Mouse (Mus musculus): Measurements from ENCODE around the gene Orm3. TPM values are rescaled to one million over a fixed set of nuclear protein-coding genes. Genes with fewer than 3 reads are reported as not detected.
"Not testable (repeated sequence)": the region's sequence is repeated elsewhere in the genome, so short reads cannot be mapped to it uniquely, and the experiment has no call there.

Orm3 gene
- polyA plus RNA-seq (2012; ENCODE audit: insufficient read depth, insufficient read length, missing spikeins), result 24.8 and 28.9 TPM in 2 replicates

GRCm38 (mm10) chr4:63355877-63356665 is at the start of gene Orm3:
Gene Orm3 (plus strand): TSS chr4:63356162.
- Histone ChIP-seq H3K4me3 (ENCODE audit: insufficient read depth, low read depth, low read length) (no peak within 1 kb of the TSS), H3K4me1 (ENCODE audit: control insufficient read depth, insufficient read depth, insufficient read length, low read length) (peaks cover 10% of the 10 kb centered on the region), H3K27ac (replicated peaks; ENCODE audit: low read depth, low read length) (peak within 1 kb of the TSS; percentile 31; the same call in 1 of the 2 replicates)

DNA sequence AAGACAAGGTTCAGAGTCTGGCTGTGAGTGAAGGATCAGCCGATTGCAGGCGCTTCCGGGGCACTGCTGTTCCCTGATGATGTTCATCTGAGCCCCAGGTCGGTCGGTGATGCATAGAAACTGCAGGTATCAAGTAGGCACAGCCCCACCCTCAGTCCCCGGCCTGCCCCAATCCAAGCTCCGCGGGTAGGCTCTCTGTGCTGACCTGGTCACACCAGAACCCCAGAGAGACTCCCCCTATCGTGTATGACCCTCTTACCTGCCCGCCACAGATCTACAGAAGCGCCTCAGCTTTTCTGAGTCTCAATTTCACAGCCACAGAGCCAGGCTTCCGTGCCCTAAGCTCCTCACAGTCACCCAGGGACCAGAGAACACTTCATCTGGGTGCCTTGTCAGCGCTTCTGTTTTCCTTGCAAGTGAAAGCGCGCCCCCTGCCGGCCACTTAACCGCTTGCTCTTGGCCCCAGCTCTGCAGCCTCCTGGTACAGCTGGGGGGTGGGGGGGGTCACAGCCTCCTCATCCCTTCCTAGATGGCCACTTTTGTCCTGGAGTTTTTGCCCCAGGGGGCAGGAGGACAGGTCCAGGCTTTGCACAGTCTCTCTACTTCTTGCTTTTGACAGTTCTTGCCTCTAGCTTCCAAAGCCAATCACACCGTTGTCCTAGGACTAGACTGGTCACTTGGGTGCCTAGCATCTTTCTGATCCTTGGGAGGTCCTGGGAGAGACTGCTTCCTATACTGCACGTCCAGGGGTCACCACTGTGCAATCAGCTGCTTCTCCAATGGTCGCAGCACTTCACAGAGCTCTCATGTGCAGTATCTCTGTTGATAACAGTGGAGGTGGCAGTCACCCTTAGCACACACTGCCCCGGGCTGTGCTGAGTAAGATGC is 48.5 kb upstream of the Orm3 start:
- Histone ChIP-seq H3K4me1 (ENCODE audit: control insufficient read depth, insufficient read depth, insufficient read length, low read length) (peaks cover 2% of the 10 kb centered on the region; the same call in 1 of the 2 replicates), H3K4me3 (ENCODE audit: insufficient read depth, low read depth, low read length) (no peak overlapping the region), H3K27ac (replicated peaks; ENCODE audit: low read depth, low read length) (no peak overlapping the region)

DNA sequence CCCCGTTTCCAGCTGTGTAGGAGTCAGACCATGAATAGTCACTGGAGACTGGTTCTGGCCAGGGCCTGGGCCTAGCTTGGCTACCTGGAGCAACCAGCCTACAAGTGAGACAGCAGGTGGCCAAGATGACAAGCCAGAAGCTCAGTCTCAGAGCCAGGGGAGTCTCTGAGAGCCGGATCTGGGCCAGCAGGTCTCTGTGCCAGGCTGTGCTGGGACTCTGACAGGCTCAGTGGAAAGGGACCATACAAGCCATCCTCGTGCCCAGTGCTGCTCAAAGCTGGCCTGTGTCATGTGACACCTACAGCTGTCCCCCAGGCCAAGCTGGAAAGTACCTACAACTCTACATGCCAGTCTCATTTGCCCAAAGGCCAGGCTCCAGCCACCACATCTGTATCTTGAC is 47.6 kb upstream of the Orm3 start:
- H3K4me3 ChIP-seq (ENCODE audit: insufficient read depth, low read depth, low read length), result no peak overlapping the region
- H3K27ac ChIP-seq (replicated peaks; ENCODE audit: low read depth, low read length), result no peak overlapping the region
- H3K4me1 ChIP-seq (ENCODE audit: control insufficient read depth, insufficient read depth, insufficient read length, low read length), result peaks cover 2% of the 10 kb centered on the region; the same call in 1 of the 2 replicates

DNA sequence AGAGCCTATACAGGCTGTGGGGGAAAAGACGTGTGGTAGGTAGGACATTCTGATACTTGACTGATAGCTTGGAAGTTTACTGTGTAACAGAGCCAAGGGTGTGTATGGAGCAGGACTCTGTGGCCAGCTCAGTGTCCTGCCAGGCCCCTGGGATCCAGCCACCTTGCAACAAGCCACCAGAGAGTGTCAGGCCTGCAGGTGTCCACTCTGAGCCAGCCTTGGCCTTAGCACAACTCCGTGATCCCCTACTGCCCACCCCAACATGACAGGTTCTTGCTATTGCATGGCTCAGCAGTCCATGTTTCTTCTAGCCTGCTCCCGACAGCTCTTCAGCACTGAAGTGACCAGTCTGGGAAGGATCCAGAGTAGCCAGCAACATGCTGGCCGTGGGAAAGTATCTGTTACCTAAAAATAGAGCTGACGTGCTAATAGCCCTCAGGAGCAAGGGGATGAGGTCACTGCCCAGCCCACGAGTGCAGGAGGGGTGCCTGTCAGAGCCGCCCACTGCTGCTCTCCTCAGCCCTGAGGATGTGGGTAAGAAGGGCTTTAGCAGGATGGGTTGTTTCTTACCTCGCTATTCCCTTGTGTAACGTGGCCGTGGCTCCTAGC is 45.6 kb upstream of the Orm3 start:
- Histone ChIP-seq H3K27ac (replicated peaks; ENCODE audit: low read depth, low read length) (peak overlapping the region; percentile 56), H3K4me3 (ENCODE audit: insufficient read depth, low read depth, low read length) (no peak overlapping the region), H3K4me1 (ENCODE audit: control insufficient read depth, insufficient read depth, insufficient read length, low read length) (peaks cover 2% of the 10 kb centered on the region; the same call in 1 of the 2 replicates)

DNA sequence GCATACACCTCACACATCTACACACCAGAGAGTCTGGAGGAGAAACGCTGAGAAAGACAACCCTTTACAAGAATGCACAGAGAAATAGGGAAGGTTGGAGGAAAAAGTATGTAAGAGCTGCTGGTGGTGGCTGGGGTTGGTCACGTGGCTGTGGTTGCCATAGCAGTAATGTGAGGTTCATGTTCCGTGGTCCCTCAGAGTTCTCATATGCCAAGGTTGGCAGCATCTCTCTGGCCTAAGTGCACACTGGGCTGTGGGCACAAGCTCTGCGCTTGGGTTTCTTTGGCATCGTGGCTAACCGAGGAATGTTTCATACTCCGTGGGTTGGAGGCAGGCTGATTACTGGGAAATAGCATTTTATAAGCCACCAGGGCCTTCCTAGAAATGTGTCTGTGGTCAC is 44.5 kb upstream of the Orm3 start:
- H3K4me1 ChIP-seq (ENCODE audit: control insufficient read depth, insufficient read depth, insufficient read length, low read length), result peaks cover 2% of the 10 kb centered on the region; the same call in 1 of the 2 replicates
- H3K4me3 ChIP-seq (ENCODE audit: insufficient read depth, low read depth, low read length), result no peak overlapping the region
- H3K27ac ChIP-seq (replicated peaks; ENCODE audit: low read depth, low read length), result no peak overlapping the region

GRCm38 (mm10) chr4:63314063-63314462 is 41.9 kb upstream of the Orm3 start:
- Histone ChIP-seq H3K4me1 (ENCODE audit: control insufficient read depth, insufficient read depth, insufficient read length, low read length) (peaks cover 2% of the 10 kb centered on the region; the same call in 1 of the 2 replicates), H3K27ac (replicated peaks; ENCODE audit: low read depth, low read length) (no peak overlapping the region), H3K4me3 (ENCODE audit: insufficient read depth, low read depth, low read length) (no peak overlapping the region)

DNA sequence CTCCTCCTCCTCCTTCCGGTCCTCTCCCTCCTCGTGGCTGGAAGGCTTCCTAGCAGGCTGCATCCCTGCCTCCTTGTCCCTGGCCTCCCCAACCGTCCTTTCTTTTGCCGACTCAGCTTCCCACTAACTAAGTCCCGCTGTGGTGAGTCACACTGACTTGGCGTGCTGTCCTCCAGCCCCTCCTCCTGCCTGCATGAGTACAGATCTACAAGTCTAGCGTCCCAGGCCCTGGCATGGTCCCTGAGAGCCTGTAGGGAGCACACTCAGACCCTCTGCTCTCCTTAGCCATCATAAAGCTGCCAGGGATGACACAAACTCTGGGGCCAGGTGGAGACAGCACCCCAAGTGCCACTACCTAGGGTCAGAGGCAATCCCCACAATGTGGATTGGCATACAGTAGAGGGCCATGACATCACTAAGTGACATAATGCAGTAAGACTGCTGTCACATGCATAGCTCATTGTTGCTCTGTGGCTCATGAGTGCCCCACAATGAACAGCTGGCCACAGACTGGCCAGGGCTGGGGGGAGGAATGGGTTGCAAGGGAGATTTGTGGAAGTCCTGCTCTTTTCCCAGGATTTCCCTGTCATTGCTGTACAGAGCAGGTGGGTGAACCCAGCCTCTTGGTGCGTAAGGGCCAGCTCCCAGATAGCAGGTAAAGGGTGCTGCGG is 39.8 kb upstream of the Orm3 start:
- Histone ChIP-seq H3K4me3 (ENCODE audit: insufficient read depth, low read depth, low read length) (no peak overlapping the region), H3K4me1 (ENCODE audit: control insufficient read depth, insufficient read depth, insufficient read length, low read length) (no peaks in the 10 kb centered on the region), H3K27ac (replicated peaks; ENCODE audit: low read depth, low read length) (no peak overlapping the region)

GRCm38 (mm10) chr4:63319566-63319965 is 36.4 kb upstream of the Orm3 start:
- not testable (repeated sequence) for H3K27ac ChIP-seq (replicated peaks; ENCODE audit: low read depth, low read length); H3K4me1 ChIP-seq (ENCODE audit: control insufficient read depth, insufficient read depth, insufficient read length, low read length); H3K4me3 ChIP-seq (ENCODE audit: insufficient read depth, low read depth, low read length)

DNA sequence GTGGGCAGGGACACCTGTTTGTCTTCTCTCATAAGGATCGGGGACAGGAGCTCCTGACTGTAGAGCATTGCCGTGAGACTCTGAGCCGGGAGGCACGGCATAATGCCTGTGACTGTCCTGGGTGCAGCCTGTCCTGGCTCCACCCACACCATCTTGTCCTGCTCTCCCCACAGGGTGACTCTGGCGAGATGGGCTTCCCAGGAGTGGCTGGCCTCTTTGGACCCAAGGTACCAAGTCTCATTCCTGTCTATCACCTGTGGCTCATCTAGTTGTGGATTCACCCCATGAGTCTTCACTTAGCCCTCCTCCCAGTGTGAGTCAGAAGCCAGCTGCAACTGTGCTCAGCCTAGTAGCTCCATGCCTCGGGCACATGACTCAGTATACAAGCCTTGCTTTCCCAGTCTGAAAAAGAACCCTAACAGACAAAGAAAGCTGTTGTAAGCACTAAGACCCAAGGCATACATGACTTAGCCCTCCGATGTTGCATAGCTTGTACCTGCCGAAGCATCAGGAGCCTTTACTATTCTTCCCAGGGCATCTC is 32.6 kb upstream of the Orm3 start:
- no peaks in the 10 kb centered on the region for H3K4me1 ChIP-seq (ENCODE audit: control insufficient read depth, insufficient read depth, insufficient read length, low read length)
- H3K4me3 ChIP-seq (ENCODE audit: insufficient read depth, low read depth, low read length), result no peak overlapping the region

DNA sequence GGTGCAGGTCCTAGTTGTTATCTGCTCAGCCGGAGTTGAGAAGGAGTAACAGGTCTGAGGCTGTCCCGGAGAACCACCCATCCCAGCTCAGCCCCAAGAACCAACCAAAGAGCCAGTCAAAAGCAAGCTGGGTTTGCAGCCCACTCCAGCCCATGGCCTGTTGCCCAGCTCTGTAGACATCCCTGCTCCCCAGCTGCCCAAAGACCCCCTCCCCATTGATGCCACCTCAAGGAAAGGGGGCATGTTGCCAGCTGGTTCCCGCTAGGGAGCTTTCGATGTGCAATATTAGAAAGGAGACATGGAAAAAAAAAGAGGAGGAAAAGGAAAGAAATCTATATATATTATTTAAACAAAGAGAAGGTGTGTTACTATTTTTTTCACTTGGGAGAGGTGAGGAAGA is 22.6 kb upstream of the Orm3 start:
- Histone ChIP-seq H3K27ac (replicated peaks; ENCODE audit: low read depth, low read length) (no peak overlapping the region), H3K4me1 (ENCODE audit: control insufficient read depth, insufficient read depth, insufficient read length, low read length) (no peaks in the 10 kb centered on the region), H3K4me3 (ENCODE audit: insufficient read depth, low read depth, low read length) (no peak overlapping the region)

More for the DNA sequence above, 32.6 kb upstream of the Orm3 start:
- no peak overlapping the region for H3K27ac ChIP-seq (replicated peaks; ENCODE audit: low read depth, low read length)

DNA sequence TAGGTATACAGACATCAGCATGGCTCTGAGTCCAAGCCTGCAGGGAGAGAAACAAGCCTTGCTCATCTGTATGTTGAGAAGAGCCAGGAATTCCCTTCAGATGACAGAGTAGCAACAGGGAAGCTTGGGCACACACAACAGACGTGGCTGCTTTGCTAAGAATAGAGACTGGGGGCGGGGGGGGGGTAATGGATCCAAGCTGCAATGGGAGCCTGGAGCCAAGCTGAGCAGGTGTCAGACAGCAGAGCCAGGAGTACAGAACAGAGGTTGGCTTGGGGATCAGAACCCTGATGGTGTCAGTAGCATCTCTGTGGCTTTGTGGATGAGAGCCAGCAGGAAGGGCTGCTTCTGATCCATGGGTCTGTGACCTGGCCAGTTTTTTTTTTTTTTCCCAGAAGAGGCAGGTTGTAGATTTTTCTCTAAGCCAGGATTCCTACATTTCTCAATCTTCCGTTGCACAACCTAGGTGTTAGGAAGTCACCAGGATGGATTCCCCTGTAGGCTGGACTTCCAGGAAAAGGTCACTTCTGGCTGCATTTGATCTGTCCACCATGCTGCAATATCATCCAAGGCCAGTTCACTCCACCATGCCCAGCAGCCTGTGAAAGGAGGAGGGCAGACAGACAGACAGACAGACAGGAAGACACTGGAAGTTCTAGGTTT is 17.4 kb upstream of the Orm3 start:
- Histone ChIP-seq H3K4me1 (ENCODE audit: control insufficient read depth, insufficient read depth, insufficient read length, low read length) (no peaks in the 10 kb centered on the region), H3K4me3 (ENCODE audit: insufficient read depth, low read depth, low read length) (no peak overlapping the region), H3K27ac (replicated peaks; ENCODE audit: low read depth, low read length) (no peak overlapping the region)

DNA sequence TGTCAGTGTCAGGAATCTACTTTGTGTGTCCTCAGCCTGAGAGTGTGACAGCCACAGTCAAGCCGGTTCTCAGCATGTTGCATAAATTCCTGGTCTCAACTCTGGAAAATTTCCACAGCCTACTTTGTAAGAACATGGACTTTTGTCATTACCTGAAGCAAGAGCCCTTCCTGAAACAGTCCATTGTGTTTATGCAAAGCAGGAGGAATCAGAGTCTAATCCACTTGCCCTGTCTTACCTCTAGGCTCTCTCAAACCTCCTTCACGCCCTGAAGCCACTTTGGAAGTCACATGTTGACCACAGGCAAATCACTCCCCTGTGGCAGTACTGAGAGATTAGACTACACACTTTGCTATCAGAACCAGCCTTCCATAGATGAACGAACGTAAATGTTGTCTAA is 13.5 kb upstream of the Orm3 start:
- Histone ChIP-seq H3K4me1 (ENCODE audit: control insufficient read depth, insufficient read depth, insufficient read length, low read length) (peaks cover 8% of the 10 kb centered on the region; the same call in 1 of the 2 replicates), H3K27ac (replicated peaks; ENCODE audit: low read depth, low read length) (no peak overlapping the region), H3K4me3 (ENCODE audit: insufficient read depth, low read depth, low read length) (no peak overlapping the region)

GRCm38 (mm10) chr4:63343608-63344007 is 12.4 kb upstream of the Orm3 start:
- no peak overlapping the region for H3K4me3 ChIP-seq (ENCODE audit: insufficient read depth, low read depth, low read length)
- no peak overlapping the region for H3K27ac ChIP-seq (replicated peaks; ENCODE audit: low read depth, low read length)
- H3K4me1 ChIP-seq (ENCODE audit: control insufficient read depth, insufficient read depth, insufficient read length, low read length), result peaks cover 8% of the 10 kb centered on the region; the same call in 1 of the 2 replicates

- H3K4me3 ChIP-seq (ENCODE audit: insufficient read depth, low read depth, low read length), result no peak within 1 kb of the TSS
- peaks cover 8% of the 10 kb centered on the region; the same call in 1 of the 2 replicates for H3K4me1 ChIP-seq (ENCODE audit: control insufficient read depth, insufficient read depth, insufficient read length, low read length)
- H3K27ac ChIP-seq (replicated peaks; ENCODE audit: low read depth, low read length), result no peak within 1 kb of the TSS; the same call in 1 of the 2 replicates
These were observed 11.7 kb upstream of the Orm3 start, which contains the start of gene Orm1 for GRCm38 (mm10) chr4:63344295-63344694. Gene Orm1 (plus strand): TSS chr4:63344560.

All from brown adipose tissue, adult 24 weeks (tissue).